Mouse (Mus musculus) intestine, embryonic 14.5 days (tissue): Measurements from ENCODE around the gene Ptprs. TPM values are rescaled to one million over a fixed set of nuclear protein-coding genes. Genes with fewer than 3 reads are reported as not detected.
"Not testable (repeated sequence)": the region's sequence is repeated elsewhere in the genome, so short reads cannot be mapped to it uniquely, and the experiment has no call there.

Source experiments
- ATAC-seq: fragments of 200-750 bp; cut with Nextera tagmentation; replicated peaks from 2 replicates; pipeline ENCODE4 v1.8.0; 2017; ENCODE audit warnings: low read depth, moderate number of reproducible peaks, moderate TSS enrichment, moderate library complexity; ENCODE audit not compliant: low FRiP score, low TSS enrichment
- DNase-seq: peaks from one replicate; pipeline ENCODE4 v3.0.0-alpha.2; 2018; ENCODE audit warnings: low spot score
- H3K27ac ChIP-seq: fragments of 300-500 bp; sonication (generic); 2 replicates; pipeline ENCODE4 v1.5.1; 2014; ENCODE audit warnings: low read depth, mild to moderate bottlenecking, control low read depth
- H3K27me3 ChIP-seq: fragments of 300-500 bp; sonication (generic); replicated peaks from 2 replicates; pipeline ENCODE4 v1.6.1; 2014; ENCODE audit warnings: low read length, control low read depth; ENCODE audit not compliant: control insufficient read depth, insufficient read depth
- H3K36me3 ChIP-seq: fragments of 300-500 bp; sonication (generic); 2 replicates; pipeline ENCODE4 v1.6.1; 2014; ENCODE audit warnings: low read length, control low read depth; ENCODE audit not compliant: control insufficient read depth, insufficient read depth
- H3K4me1 ChIP-seq: fragments of 300-500 bp; sonication (generic); replicated peaks from 2 replicates; pipeline ENCODE4 v1.6.1; 2014; ENCODE audit warnings: low read length, control low read depth, mixed read lengths; ENCODE audit not compliant: control insufficient read depth, insufficient read depth
- H3K4me2 ChIP-seq: fragments of 300-500 bp; sonication (generic); 2 replicates; pipeline ENCODE4 v1.6.1; 2014; ENCODE audit warnings: low read length
- H3K4me3 ChIP-seq: fragments of 300-500 bp; sonication (generic); 2 replicates; pipeline ENCODE4 v1.5.1; 2014; ENCODE audit warnings: low read depth, low read length, control low read depth, mixed read lengths
- H3K9ac ChIP-seq: fragments of 300-500 bp; sonication (generic); 2 replicates; pipeline ENCODE4 v1.6.1; 2014; ENCODE audit warnings: mild to moderate bottlenecking, low read length
- H3K9me3 ChIP-seq: fragments of 300-500 bp; sonication (generic); 2 replicates; pipeline ENCODE4 v1.6.1; 2016; ENCODE audit warnings: low read length, control low read depth; ENCODE audit not compliant: control insufficient read depth
- WGBS: fragments of 180-500 bp; shearing (Covaris S2); extraction: QIAGEN DNeasy Blood & Tissue Kit; methylation state at CpG from one replicate; pipeline ENCODE4 v1.1.7; 2014; 5-methylcytosine and 5-hydroxymethylcytosine counted together
- polyA plus RNA-seq: library from polyadenylated mRNA; unstranded; fragments of >200 nt; fragmentation: Nextera tagmentation; extraction: Ambion mirVana; gene quantifications from 2 replicates; pipeline ENCODE4 v1.2.1, GENCODE M21; 2014

The Ptprs gene
- polyA plus RNA-seq, 1 experiment from 2014 or later = 99.6 TPM

- ATAC-seq = no peak
- Histone ChIP-seq H3K9me3 (no peaks in the 10 kb centered on the region; the same call in 1 of the 2 replicates), H3K9ac (no peak overlapping the region), H3K4me2 (no peak overlapping the region), H3K36me3 (no peaks in the 10 kb centered on the region), H3K4me3 (no peak overlapping the region), H3K4me1 (0 out of 2 replicates have a peak, but pooled peaks cover 4% of the 10 kb centered on the region), H3K27me3 (no peaks in the 10 kb centered on the region), H3K27ac (no peak overlapping the region)
- DNase-seq = no peak
- WGBS = 29% methylated on average over 9 of the region's 9 CpGs
These were observed 26.2 kb upstream of the Ptprs start for GRCm38 (mm10) chr17:56502526-56502925.

DNA sequence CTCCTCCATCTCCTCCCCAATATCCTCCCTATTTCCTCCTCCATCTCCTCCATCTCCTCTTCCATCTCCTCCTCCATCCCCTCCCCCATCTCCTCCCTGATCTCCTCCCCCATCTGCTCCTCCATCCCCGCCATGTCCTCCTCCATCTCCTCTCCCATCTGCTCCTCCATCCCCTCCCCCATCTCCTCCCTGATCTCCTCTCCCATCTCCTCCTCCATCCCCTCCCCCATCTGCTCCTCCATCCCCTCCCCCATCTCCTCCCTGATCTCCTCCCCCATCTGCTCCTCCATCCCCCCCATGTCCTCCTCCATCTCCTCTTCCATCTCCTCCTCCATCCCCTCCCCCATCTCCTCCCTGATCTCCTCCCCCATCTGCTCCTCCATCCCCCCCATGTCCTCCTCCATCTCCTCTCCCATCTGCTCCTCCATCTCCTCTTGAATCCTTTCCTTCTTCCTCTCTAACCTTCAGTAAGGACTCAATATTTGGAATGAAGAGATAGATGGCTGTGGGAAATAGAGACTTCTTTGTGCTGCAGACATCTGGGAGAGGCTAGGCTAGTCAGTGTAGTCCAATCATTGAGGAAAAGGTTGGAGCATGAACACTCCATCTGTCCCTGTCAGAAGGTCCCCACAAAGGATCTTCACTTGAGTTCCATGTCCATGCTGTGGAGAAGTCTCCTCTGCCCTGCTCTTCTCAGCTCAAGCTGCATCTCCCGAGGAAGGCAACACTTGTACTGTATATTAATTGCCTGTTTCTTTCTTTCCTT is 25.5 kb upstream of the Ptprs start:
- not testable (repeated sequence) for H3K4me2 ChIP-seq, H3K4me1 ChIP-seq, H3K36me3 ChIP-seq, H3K9me3 ChIP-seq, H3K4me3 ChIP-seq, H3K9ac ChIP-seq, H3K27me3 ChIP-seq, H3K27ac ChIP-seq, ATAC-seq, DNase-seq
- WGBS = 42% methylated on average over 2 of the region's 2 CpGs

- no peaks in the 10 kb centered on the region for H3K36me3 ChIP-seq
- DNase-seq = no peak
- peaks cover 20% of the 10 kb centered on the region for H3K9me3 ChIP-seq
- no peaks in the 10 kb centered on the region for H3K4me1 ChIP-seq
- no peak for ATAC-seq
- no peaks in the 10 kb centered on the region for H3K27me3 ChIP-seq
- WGBS = 81% methylated on average over 5 of the region's 5 CpGs
- no peak overlapping the region for H3K4me2 ChIP-seq
- H3K27ac ChIP-seq = no peak overlapping the region
- H3K9ac ChIP-seq = no peak overlapping the region
- H3K4me3 ChIP-seq = no peak overlapping the region
These were observed 22.9 kb upstream of the Ptprs start for GRCm38 (mm10) chr17:56499229-56499628.

GRCm38 (mm10) chr17:56494480-56494879 is 18.2 kb upstream of the Ptprs start:
- Histone ChIP-seq H3K9me3 (peaks cover 38% of the 10 kb centered on the region), H3K9ac (no peak overlapping the region), H3K4me1 (no peaks in the 10 kb centered on the region), H3K27me3 (no peaks in the 10 kb centered on the region), H3K27ac (no peak overlapping the region), H3K4me2 (no peak overlapping the region), H3K36me3 (no peaks in the 10 kb centered on the region), H3K4me3 (no peak overlapping the region)
- DNase-seq (no peak), ATAC-seq (no peak)
- 59% methylated on average over 2 of the region's 2 CpGs for WGBS

DNA sequence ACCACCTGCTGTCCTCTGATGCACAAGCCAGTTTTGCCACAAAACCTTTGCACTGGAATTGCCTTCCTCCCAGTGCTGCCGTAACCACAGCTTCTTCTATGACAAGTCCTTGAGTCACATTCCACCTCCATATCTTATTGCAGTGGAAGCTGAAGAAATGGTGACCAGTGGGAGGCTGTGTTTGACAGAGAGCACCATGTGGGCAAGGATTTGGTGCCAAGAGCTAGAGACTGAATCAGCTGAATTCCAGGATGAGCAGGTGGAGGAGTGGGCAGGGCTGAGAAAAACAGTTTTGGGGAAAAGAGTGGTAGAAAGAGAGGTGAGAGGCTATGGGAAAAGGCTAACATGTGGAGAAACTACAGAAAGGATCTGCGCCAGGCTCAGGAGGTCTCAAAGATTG is 17.6 kb upstream of the Ptprs start:
- H3K4me3 ChIP-seq = no peak overlapping the region
- ATAC-seq = no peak
- 92% methylated on average over 2 of the region's 2 CpGs for WGBS
- H3K36me3 ChIP-seq = no peaks in the 10 kb centered on the region
- DNase-seq = no peak
- H3K9me3 ChIP-seq = peaks cover 38% of the 10 kb centered on the region
- no peak overlapping the region for H3K9ac ChIP-seq
- no peak overlapping the region for H3K27ac ChIP-seq
- no peaks in the 10 kb centered on the region for H3K4me1 ChIP-seq
- H3K27me3 ChIP-seq = no peaks in the 10 kb centered on the region
- H3K4me2 ChIP-seq = no peak overlapping the region

GRCm38 (mm10) chr17:56490438-56491152 is 14.3 kb upstream of the Ptprs start:
- Histone ChIP-seq H3K9me3 (peaks cover 27% of the 10 kb centered on the region), H3K27ac (no peak overlapping the region), H3K4me2 (no peak overlapping the region), H3K9ac (no peak overlapping the region), H3K4me1 (no peaks in the 10 kb centered on the region; the same call in 1 of the 2 replicates), H3K4me3 (no peak overlapping the region), H3K36me3 (no peaks in the 10 kb centered on the region), H3K27me3 (no peaks in the 10 kb centered on the region)
- DNase-seq (no peak), ATAC-seq (no peak)
- 84% methylated on average over 7 of the region's 7 CpGs for WGBS

GRCm38 (mm10) chr17:56488028-56488427 is 11.7 kb upstream of the Ptprs start:
- Histone ChIP-seq H3K27ac (no peak overlapping the region), H3K4me3 (no peak overlapping the region), H3K36me3 (no peaks in the 10 kb centered on the region), H3K9ac (no peak overlapping the region), H3K4me1 (no peaks in the 10 kb centered on the region; the same call in 1 of the 2 replicates), H3K4me2 (no peak overlapping the region), H3K27me3 (no peaks in the 10 kb centered on the region), H3K9me3 (peaks cover 6% of the 10 kb centered on the region; the same call in 1 of the 2 replicates)
- ATAC-seq (peak; percentile 43), DNase-seq (no peak)
- 9% methylated on average over 12 of the region's 12 CpGs for WGBS

- H3K27ac ChIP-seq = no peak overlapping the region
- H3K9ac ChIP-seq = no peak overlapping the region
- no peak overlapping the region for H3K4me2 ChIP-seq
- WGBS = 8% methylated on average over 10 of the region's 16 CpGs
- no peaks in the 10 kb centered on the region for H3K36me3 ChIP-seq
- ATAC-seq = peak; percentile 61
- H3K9me3 ChIP-seq = peaks cover under 1% of the 10 kb centered on the region; the same call in 1 of the 2 replicates
- H3K27me3 ChIP-seq = no peaks in the 10 kb centered on the region
- H3K4me1 ChIP-seq = no peaks in the 10 kb centered on the region; the same call in 1 of the 2 replicates
- no peak for DNase-seq
- no peak overlapping the region for H3K4me3 ChIP-seq
These were observed 11.2 kb upstream of the Ptprs start for GRCm38 (mm10) chr17:56487441-56487888.
